Mouse (Mus musculus) heart, postnatal 4 days (tissue): ENCODE results near the gene Ankrd9. TPM values are rescaled to one million over a fixed set of nuclear protein-coding genes. Genes with fewer than 3 reads are reported as not detected.

Experiments
- DNase-seq: peaks from one replicate; pipeline ENCODE4 v3.0.0; 2021
- total RNA-seq, 2 experiments: library from RNA; stranded (reverse); gene quantifications; 2 replicates each; pipeline ENCODE4 v1.2.3; 2021

Gene Ankrd9
- total RNA-seq, 2 experiments from 2014 or later, result 22.4 to 28.0 TPM

GRCm38 (mm10) chr12:110954351-110954991, 24.4 kb downstream of the Ankrd9 start:
- DNase-seq, result no peak

DNA sequence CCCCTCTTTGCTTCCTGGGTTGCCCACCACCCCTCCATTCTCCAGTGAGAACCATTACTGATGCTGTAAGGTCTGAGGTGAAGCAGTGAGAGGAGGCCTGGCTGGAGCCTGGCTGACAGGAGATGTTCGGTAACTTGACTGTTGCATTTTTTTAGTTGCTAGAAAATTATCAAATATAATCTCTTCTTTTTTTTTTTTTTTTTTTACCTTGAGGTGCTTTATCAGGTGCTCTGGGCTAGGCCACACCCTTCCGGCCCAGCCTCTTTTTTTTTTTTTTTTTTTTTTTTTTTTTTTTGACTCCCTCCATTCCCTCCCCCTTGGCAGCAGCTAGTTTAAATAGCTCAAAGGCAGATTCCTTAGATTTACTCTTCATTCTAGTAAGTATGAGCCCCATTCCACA, 24.9 kb downstream of the Ankrd9 start:
- DNase-seq, result no peak

GRCm38 (mm10) chr12:110953443-110953842, 25.4 kb downstream of the Ankrd9 start:
- no peak for DNase-seq

DNA sequence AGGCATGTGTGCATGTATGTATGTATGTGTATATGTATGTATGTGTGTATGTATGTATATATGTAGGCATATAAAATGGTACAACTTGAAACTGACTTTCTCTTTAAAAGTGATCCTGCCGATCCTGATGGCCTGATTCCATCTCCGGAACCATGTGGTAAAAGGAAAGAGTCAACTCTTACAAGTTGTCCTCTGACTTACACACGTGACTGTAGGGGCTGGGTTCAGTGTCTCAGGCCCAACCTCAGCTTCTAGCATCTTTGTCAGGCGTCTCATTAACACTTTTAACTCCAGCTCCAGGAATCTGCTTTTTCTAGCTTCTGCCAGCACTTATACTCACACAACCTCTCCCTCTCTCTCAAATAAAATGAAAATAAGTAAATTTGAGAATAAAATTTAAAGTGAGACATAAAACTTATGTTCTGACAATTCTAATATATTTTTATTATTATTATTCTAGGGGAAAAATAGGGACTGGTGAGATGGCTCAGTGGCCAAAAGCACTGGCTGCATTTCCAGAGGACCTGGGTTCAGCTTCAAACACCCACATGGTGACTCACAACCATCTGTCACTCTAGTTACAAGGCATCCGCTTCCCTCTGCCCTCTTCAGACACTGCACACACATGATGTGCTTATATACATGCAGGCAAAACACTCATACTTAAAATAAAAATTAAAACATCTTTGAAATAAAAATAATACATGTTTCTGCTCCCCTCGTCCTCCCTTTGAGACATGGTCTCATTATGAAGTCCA, 26.0 kb downstream of the Ankrd9 start:
- DNase-seq, result no peak

- DNase-seq, result no peak
These were observed 27.6 kb downstream of the Ankrd9 start for GRCm38 (mm10) chr12:110951236-110951635.

- DNase-seq, result no peak
These were observed 28.7 kb downstream of the Ankrd9 start for GRCm38 (mm10) chr12:110950151-110950550.

GRCm38 (mm10) chr12:110949410-110949809, 29.4 kb downstream of the Ankrd9 start:
- DNase-seq, result peak; percentile 43

- no peak for DNase-seq
These were observed 30.0 kb downstream of the Ankrd9 start for GRCm38 (mm10) chr12:110948910-110949201.

DNA sequence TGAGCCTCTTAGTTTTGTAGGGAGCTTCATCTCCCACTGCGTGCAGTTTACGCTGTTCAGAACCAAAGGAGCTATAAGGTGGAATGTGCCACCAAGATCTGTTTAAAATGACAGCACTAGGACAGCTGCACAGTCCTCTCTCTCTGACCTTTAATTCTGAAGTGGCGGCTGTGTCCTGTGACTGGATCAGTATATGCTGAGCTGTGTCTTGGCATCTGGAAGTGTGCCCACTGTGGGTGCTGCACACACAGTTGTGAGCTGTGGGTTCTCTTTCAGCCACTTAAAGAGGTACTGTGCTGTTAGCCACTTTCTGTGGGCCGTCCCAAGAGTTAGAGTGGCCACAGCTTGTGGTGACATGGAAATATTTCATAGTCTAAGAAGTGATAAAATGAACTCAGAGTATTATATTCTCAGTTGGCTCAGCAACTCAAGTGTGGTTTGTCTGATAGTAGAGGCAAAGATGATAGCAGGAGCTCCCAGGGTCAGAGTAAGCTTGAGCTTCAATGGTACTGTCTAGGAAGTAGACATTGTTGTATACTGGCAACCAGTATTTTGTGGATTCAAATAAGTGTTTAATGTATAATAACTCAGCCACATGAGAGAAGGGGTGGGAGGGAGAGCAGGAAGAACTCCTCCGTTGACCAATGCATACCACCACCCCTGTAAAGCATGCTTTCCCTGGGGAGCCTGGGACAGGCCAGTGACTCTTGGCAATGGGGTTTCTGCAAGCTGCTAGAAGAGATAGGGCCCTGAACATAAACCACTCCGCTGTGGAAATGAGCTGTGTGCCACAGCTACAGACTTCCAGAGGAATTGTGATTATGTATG, 30.5 kb downstream of the Ankrd9 start:
- peak; percentile 36 for DNase-seq

DNA sequence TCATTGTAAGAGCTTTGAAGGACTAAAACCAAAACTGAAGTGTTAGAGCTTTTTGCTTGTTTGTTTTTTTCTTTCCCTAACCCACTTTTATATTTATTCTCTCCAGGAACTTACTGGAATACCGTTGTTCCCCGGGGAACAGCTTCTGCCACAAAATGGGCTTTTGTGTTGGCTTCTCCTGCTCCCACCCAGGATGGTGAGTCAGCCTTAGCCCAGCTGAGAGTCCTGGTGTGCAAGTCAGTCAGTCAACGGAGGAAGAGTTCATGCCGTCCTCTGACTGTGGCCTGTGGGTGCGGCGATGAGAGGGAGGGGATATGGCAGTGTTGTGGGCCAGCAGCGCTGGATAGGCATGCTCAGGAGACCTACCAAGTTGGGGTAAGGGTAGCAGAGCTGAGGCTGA, 32.6 kb downstream of the Ankrd9 start:
- DNase-seq, result no peak

DNA sequence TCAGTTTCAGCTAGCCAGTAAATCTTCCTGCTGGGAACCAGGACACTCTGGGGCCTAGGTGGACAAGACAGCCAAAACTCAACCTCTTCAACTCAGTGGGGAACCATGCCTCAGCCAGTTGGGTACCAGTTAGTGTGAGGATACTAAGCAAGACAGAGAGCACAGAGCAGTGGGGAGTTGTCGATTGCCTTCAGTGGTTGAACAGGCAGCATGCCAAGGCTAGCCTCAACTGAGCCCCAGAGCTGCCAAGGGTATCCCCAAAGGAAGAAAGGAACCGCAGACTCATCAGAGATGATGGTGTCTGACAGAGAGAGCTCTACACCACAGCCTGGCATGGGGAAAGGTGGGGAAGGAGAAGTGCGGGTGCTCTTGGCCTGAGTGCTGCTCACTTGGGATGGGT, 38.0 kb downstream of the Ankrd9 start:
- no peak for DNase-seq

- no peak for DNase-seq
These were observed 39.5 kb downstream of the Ankrd9 start for GRCm38 (mm10) chr12:110939385-110939784.

DNA sequence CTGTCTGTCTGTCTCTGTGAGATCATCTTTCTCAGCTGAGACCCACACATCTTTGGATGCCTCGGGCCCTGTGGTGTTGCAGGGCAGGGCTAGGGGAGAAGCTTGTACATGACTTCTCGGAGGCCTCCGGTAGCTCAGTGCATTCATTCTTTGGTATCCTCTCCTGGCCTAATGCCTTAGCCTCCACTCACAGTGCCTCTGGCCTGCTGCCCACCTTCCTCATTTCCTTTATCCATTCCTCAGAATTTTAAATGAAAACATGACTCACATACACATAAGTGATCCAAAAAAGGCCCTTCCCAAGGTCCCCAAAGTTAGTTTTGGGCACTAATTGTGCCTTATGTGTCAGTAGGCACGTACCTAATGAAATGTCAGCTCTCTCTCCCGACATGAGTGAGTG, 41.3 kb downstream of the Ankrd9 start:
- DNase-seq, result no peak

GRCm38 (mm10) chr12:110935983-110936620, 42.7 kb downstream of the Ankrd9 start:
- peak; percentile 90 for DNase-seq

GRCm38 (mm10) chr12:110932820-110933219, 46.0 kb downstream of the Ankrd9 start:
- no peak for DNase-seq

Other genes starting within 250 kb of the Ankrd9 start
- 10 to 100 TPM; 33.7 to 35.2 TPM for gene Wdr20, start 241.1 kb downstream of the Ankrd9 start, total RNA-seq
- 1 to 10 TPM; 1.3 to 1.6 TPM for gene Mok, start 138.1 kb downstream of the Ankrd9 start, total RNA-seq
- gene Zfp839, start 128.8 kb downstream of the Ankrd9 start, total RNA-seq, result 1 to 10 TPM; 6.7 to 6.9 TPM
- gene Cinp, start 89.9 kb downstream of the Ankrd9 start, total RNA-seq, result 10 to 100 TPM; 45.7 to 50.1 TPM
- 1 to 10 TPM; 5.2 to 6.0 TPM for gene Tecpr2, start 89.8 kb downstream of the Ankrd9 start, total RNA-seq
- 10 to 100 TPM; 26.0 to 26.8 TPM for gene Rcor1, start 60.3 kb upstream of the Ankrd9 start, total RNA-seq
- 10 to 100 TPM; 16.8 to 17.3 TPM for gene Traf3, start 187.3 kb upstream of the Ankrd9 start, total RNA-seq
- not detected for gene 4930595D18Rik, start 205.5 kb upstream of the Ankrd9 start, total RNA-seq